Mouse (Mus musculus): ENCODE data around the gene Smim4. TPM values are rescaled to one million over a fixed set of nuclear protein-coding genes. Genes with fewer than 3 reads are reported as not detected.
A peak's percentile ranks its signal among the peaks of the same experiment; 100 is the strongest.

Gene Smim4
- total RNA-seq (2015), result 93.8 and 125 TPM in 2 replicates
- total RNA-seq (2017), result 45.3 and 89.8 TPM in 2 replicates

GRCm38 (mm10) chr14:31128826-31129219 is at the start of gene Smim4:
Gene Smim4 (minus strand): TSS chr14:31128956.
- peak; percentile 79 for ATAC-seq (replicated peaks; ENCODE audit: poor library complexity)

- ATAC-seq (replicated peaks; ENCODE audit: poor library complexity), result no peak
Observed at GRCm38 (mm10) chr14:31177715-31178114, 49.0 kb upstream of the Smim4 start.

- ATAC-seq (replicated peaks; ENCODE audit: poor library complexity), result no peak
Observed at GRCm38 (mm10) chr14:31177287-31177686, 48.5 kb upstream of the Smim4 start.

- no peak for ATAC-seq (replicated peaks; ENCODE audit: poor library complexity)
Observed at GRCm38 (mm10) chr14:31173537-31173936, 44.8 kb upstream of the Smim4 start.

GRCm38 (mm10) chr14:31172781-31173455 is 44.2 kb upstream of the Smim4 start:
- ATAC-seq (replicated peaks; ENCODE audit: poor library complexity), result no peak

GRCm38 (mm10) chr14:31171821-31172220 is 43.1 kb upstream of the Smim4 start:
- ATAC-seq (replicated peaks; ENCODE audit: poor library complexity), result no peak

GRCm38 (mm10) chr14:31171386-31171785 is 42.6 kb upstream of the Smim4 start:
- ATAC-seq (replicated peaks; ENCODE audit: poor library complexity), result no peak

- ATAC-seq (replicated peaks; ENCODE audit: poor library complexity), result no peak
Observed at GRCm38 (mm10) chr14:31170963-31171362, 42.2 kb upstream of the Smim4 start.

GRCm38 (mm10) chr14:31169508-31169907 is 40.8 kb upstream of the Smim4 start:
- ATAC-seq (replicated peaks; ENCODE audit: poor library complexity), result no peak

- no peak for ATAC-seq (replicated peaks; ENCODE audit: poor library complexity)
Observed at GRCm38 (mm10) chr14:31168425-31168824, 39.7 kb upstream of the Smim4 start, which contains the start of gene Stab1. Gene Stab1 (minus strand): TSS chr14:31168641.

- ATAC-seq (replicated peaks; ENCODE audit: poor library complexity), result no peak
Observed at GRCm38 (mm10) chr14:31166827-31167226, 38.1 kb upstream of the Smim4 start.

- ATAC-seq (replicated peaks; ENCODE audit: poor library complexity), result peak; percentile 86
Observed at GRCm38 (mm10) chr14:31165991-31166630, 37.4 kb upstream of the Smim4 start.

- ATAC-seq (replicated peaks; ENCODE audit: poor library complexity), result no peak
Observed at GRCm38 (mm10) chr14:31165458-31165857, 36.7 kb upstream of the Smim4 start.

- ATAC-seq (replicated peaks; ENCODE audit: poor library complexity), result no peak
Observed at GRCm38 (mm10) chr14:31165010-31165409, 36.3 kb upstream of the Smim4 start.

GRCm38 (mm10) chr14:31164067-31164466 is 35.3 kb upstream of the Smim4 start:
- ATAC-seq (replicated peaks; ENCODE audit: poor library complexity), result no peak

- ATAC-seq (replicated peaks; ENCODE audit: poor library complexity), result no peak
Observed at GRCm38 (mm10) chr14:31161638-31162037, 32.9 kb upstream of the Smim4 start.

GRCm38 (mm10) chr14:31161191-31161590 is 32.4 kb upstream of the Smim4 start:
- no peak for ATAC-seq (replicated peaks; ENCODE audit: poor library complexity)

- peak; percentile 77 for ATAC-seq (replicated peaks; ENCODE audit: poor library complexity)
Observed at GRCm38 (mm10) chr14:31160196-31161150, 31.7 kb upstream of the Smim4 start.

GRCm38 (mm10) chr14:31145694-31146093 is 16.9 kb upstream of the Smim4 start:
- no peak for ATAC-seq (replicated peaks; ENCODE audit: poor library complexity)

GRCm38 (mm10) chr14:31141011-31141410 is 12.3 kb upstream of the Smim4 start:
- no peak for ATAC-seq (replicated peaks; ENCODE audit: poor library complexity)

GRCm38 (mm10) chr14:31140141-31140540 is 11.4 kb upstream of the Smim4 start:
- ATAC-seq (replicated peaks; ENCODE audit: poor library complexity), result no peak
